Mouse (Mus musculus) gastrocnemius, adult 8-10 months (tissue): ENCODE measurements around the gene Magi3. TPM values are rescaled to one million over a fixed set of nuclear protein-coding genes. Genes with fewer than 3 reads are reported as not detected.

Experiments
- DNase-seq, 2 experiments: peaks; one replicate each; pipeline ENCODE4 v3.0.0; 2022; ENCODE audit warnings: low spot score in 2 of 2
- total RNA-seq, 4 experiments: library from RNA; stranded (reverse); gene quantifications; 2 replicates each; pipeline ENCODE4 v1.2.4; 2022

Magi3 gene
- total RNA-seq, 4 experiments from 2014 or later, result 1.1 to 2.3 (median 1.6) TPM

- DNase-seq, result no peak
Observed at GRCm38 (mm10) chr3:104189823-104190222, 30.4 kb downstream of the Magi3 start.

GRCm38 (mm10) chr3:104189234-104189633, 30.9 kb downstream of the Magi3 start:
- DNase-seq, result no peak

- no peak for DNase-seq
Observed at GRCm38 (mm10) chr3:104184270-104184669, 35.9 kb downstream of the Magi3 start.

GRCm38 (mm10) chr3:104183656-104184055, 36.5 kb downstream of the Magi3 start:
- DNase-seq, result no peak

- no peak for DNase-seq
Observed at GRCm38 (mm10) chr3:104182711-104183110, 37.5 kb downstream of the Magi3 start.

GRCm38 (mm10) chr3:104161347-104161746, 58.8 kb downstream of the Magi3 start:
- DNase-seq, result no peak

GRCm38 (mm10) chr3:104160603-104161002, 59.6 kb downstream of the Magi3 start:
- DNase-seq, result no peak

- DNase-seq, result no peak
Observed at GRCm38 (mm10) chr3:104150146-104150545, 70.0 kb downstream of the Magi3 start.

GRCm38 (mm10) chr3:104142376-104142775, 77.8 kb downstream of the Magi3 start:
- DNase-seq, result no peak

GRCm38 (mm10) chr3:104138953-104139450, 81.2 kb downstream of the Magi3 start:
- DNase-seq, result no peak

GRCm38 (mm10) chr3:104125628-104126027, 94.5 kb downstream of the Magi3 start:
- DNase-seq, result no peak

- DNase-seq, result no peak
Observed at GRCm38 (mm10) chr3:104123846-104124245, 96.3 kb downstream of the Magi3 start.

GRCm38 (mm10) chr3:104109478-104109877, 110.7 kb downstream of the Magi3 start:
- no peak for DNase-seq

- peak in 1 of 2 experiments; percentile 9 for DNase-seq
Observed at GRCm38 (mm10) chr3:104104942-104105341, 115.2 kb downstream of the Magi3 start.

- no peak for DNase-seq
Observed at GRCm38 (mm10) chr3:104101721-104102120, 118.5 kb downstream of the Magi3 start.

GRCm38 (mm10) chr3:104101249-104101648, 118.9 kb downstream of the Magi3 start:
- DNase-seq, result no peak

GRCm38 (mm10) chr3:104095936-104096335, 124.2 kb downstream of the Magi3 start:
- DNase-seq, result no peak

GRCm38 (mm10) chr3:104094646-104095045, 125.5 kb downstream of the Magi3 start:
- no peak for DNase-seq

- DNase-seq, result no peak
Observed at GRCm38 (mm10) chr3:104092759-104093158, 127.4 kb downstream of the Magi3 start.

- no peak for DNase-seq
Observed at GRCm38 (mm10) chr3:104082031-104082430, 138.1 kb downstream of the Magi3 start.

- DNase-seq, result no peak
Observed at GRCm38 (mm10) chr3:104078725-104079124, 141.4 kb downstream of the Magi3 start.

GRCm38 (mm10) chr3:104069395-104069794, 150.8 kb downstream of the Magi3 start:
- DNase-seq, result no peak

- no peak for DNase-seq
Observed at GRCm38 (mm10) chr3:104059001-104059622, 161.1 kb downstream of the Magi3 start.
